Mouse (Mus musculus) bone marrow, adult 2 months (tissue): ENCODE results near the gene Uqcc1.

Source experiments
- CTCF ChIP-seq: fragments of 200-500 bp; IDR thresholded peaks from 2 replicates; pipeline ENCODE4 v1.5.1; 2011; ENCODE audit warnings: low read length, control low read depth; ENCODE audit not compliant: control insufficient read depth, insufficient read depth
- POLR2A ChIP-seq: fragments of 200-500 bp; IDR thresholded peaks from 2 replicates; pipeline ENCODE4 v1.6.1; 2011; ENCODE audit warnings: low read depth, mild to moderate bottlenecking, control low read depth, low read length, borderline replicate concordance; ENCODE audit not compliant: control insufficient read depth

- TF ChIP-seq POLR2A = no peak
- TF ChIP-seq CTCF = no peak
These were observed 80.6 kb downstream of the Uqcc1 start for GRCm38 (mm10) chr2:155849464-155849863.
